Mouse (Mus musculus) CH12.LX (cell line): ENCODE data around the gene Cdca5.
A peak's percentile ranks its signal among the peaks of the same experiment; 100 is the strongest.

Experiments used
- CHD2 ChIP-seq: IDR thresholded peaks from 2 replicates; pipeline ENCODE4 v1.6.1; 2011; ENCODE audit warnings: low read length, improper control_type of control experiment
- CTCF ChIP-seq, 2 experiments: IDR thresholded peaks in 1 of 2; conservative IDR thresholded peaks in 1 of 2; 2 replicates each; pipeline ENCODE4 v1.5.1; 2011 to 2012; ENCODE audit warnings: low read depth in 2 of 2, low read length in 2 of 2, improper control_type of control experiment in 1 of 2, inconsistent platforms in 1 of 2, mild to moderate bottlenecking in 1 of 2, moderate library complexity in 1 of 2
- EP300 ChIP-seq: IDR thresholded peaks from 2 replicates; pipeline ENCODE4 v1.6.1; 2011; ENCODE audit warnings: low read length, improper control_type of control experiment
- MAX ChIP-seq: IDR thresholded peaks from 2 replicates; pipeline ENCODE4 v1.6.1; 2011; ENCODE audit warnings: low read length, improper control_type of control experiment
- RAD21 ChIP-seq: IDR thresholded peaks from 2 replicates; pipeline ENCODE4 v1.6.1; 2011; ENCODE audit warnings: low read depth, mild to moderate bottlenecking, low read length, improper control_type of control experiment, moderate library complexity
- ZKSCAN1 ChIP-seq: IDR thresholded peaks from 2 replicates; pipeline ENCODE4 v1.6.1; 2012; ENCODE audit warnings: low read depth, inconsistent platforms, low read length, improper control_type of control experiment, borderline replicate concordance
- ZNF384 ChIP-seq: IDR thresholded peaks from 2 replicates; pipeline ENCODE4 v1.6.1; 2012; ENCODE audit warnings: low read depth, low read length, improper control_type of control experiment, inconsistent platforms

GRCm38 (mm10) chr19:6085417-6085879 is 665 bp downstream of the Cdca5 start:
- TF ChIP-seq ZNF384 (peak; percentile 99), ZKSCAN1 (no peak), RAD21 (no peak), CTCF (conservative IDR thresholded peaks at IDR 0.05 in 1 of 2, IDR thresholded peaks at IDR 0.05 in 1 of 2; ENCODE audit: low read depth in 2 of 2, low read length in 2 of 2) (no peak), MAX (no peak), EP300 (no peak), CHD2 (peak; percentile 86)
